Mouse (Mus musculus) lung, adult 2 months (tissue): ENCODE data around the gene Wfdc16.

ENCODE experiments used
- CTCF ChIP-seq: fragments of 200-500 bp; IDR thresholded peaks from 2 replicates; pipeline ENCODE4 v1.5.1; 2011; ENCODE audit warnings: mild to moderate bottlenecking, low read length, control low read depth; ENCODE audit not compliant: insufficient read depth
- POLR2A ChIP-seq: fragments of 200-500 bp; IDR thresholded peaks from 2 replicates; pipeline ENCODE4 v1.6.1; 2011; ENCODE audit warnings: low read depth, mild to moderate bottlenecking, control low read depth, low read length, borderline replicate concordance; ENCODE audit errors: extremely low read depth

DNA sequence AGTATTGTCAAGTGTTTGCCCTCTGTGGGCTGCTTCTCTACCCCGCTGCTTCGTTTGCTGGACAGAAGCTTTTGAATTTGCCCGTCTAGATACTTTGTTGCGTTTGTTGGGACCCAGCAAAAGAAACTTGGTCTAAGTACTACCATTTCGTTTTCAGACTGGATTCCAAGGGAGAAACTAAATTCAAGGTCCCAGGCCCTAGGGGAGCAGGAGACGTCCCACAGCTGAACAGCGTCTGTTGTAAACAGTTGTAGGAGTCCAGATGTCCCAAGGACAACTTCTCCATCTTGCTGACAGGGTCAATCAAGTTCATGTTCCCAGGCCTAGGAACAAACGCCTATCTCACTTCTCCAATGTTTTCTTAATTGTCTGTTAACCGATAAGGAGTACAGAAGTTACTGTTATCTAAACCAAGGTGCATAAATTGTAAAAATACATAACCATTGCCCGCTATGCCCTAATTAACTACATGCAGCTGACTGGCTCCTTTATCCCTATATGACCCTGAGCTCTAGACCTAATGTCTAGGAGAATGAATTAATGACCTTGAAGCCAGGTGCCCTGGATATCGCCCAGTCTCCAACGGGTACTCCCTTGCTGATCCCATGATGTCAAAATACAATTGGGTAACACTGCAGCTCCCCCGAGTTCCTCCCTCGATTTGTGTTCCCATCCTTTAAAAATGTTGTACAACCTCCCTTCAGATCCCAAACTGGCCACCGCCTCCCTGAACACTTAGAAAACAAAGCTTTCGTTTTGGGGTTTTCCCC is 38.5 kb upstream of the Wfdc16 start:
- TF ChIP-seq POLR2A (no peak), CTCF (no peak)
